Mouse (Mus musculus): ENCODE measurements around the gene Zdhhc12.
"Not testable (repeated sequence)": the region's sequence is repeated elsewhere in the genome, so short reads cannot be mapped to it uniquely, and the experiment has no call there.

Gene Zdhhc12

GRCm38 (mm10) chr2:30093471-30094207, at the start of gene Zdhhc12:
Zdhhc12 (minus strand) TSS chr2:30093648.
- peak; percentile 98 for DNase-seq (ENCODE audit: low spot score)

GRCm38 (mm10) chr2:30140021-30140420, 46.6 kb upstream of the Zdhhc12 start:
- DNase-seq (ENCODE audit: low spot score), result not testable (repeated sequence)

GRCm38 (mm10) chr2:30136458-30136857, 43.0 kb upstream of the Zdhhc12 start:
- DNase-seq (ENCODE audit: low spot score), result no peak

- DNase-seq (ENCODE audit: low spot score), result no peak
Measured at GRCm38 (mm10) chr2:30134928-30135620, 41.6 kb upstream of the Zdhhc12 start.

- DNase-seq (ENCODE audit: low spot score), result no peak
Measured at GRCm38 (mm10) chr2:30134378-30134711, 40.9 kb upstream of the Zdhhc12 start.

GRCm38 (mm10) chr2:30133613-30134377, 40.3 kb upstream of the Zdhhc12 start, which contains the start of gene Tbc1d13:
Tbc1d13 (plus strand) TSS chr2:30133746.
- peak; percentile 98 for DNase-seq (ENCODE audit: low spot score)

- DNase-seq (ENCODE audit: low spot score), result peak; percentile 48
Measured at GRCm38 (mm10) chr2:30132801-30133612, 39.6 kb upstream of the Zdhhc12 start.

- DNase-seq (ENCODE audit: low spot score), result not testable (repeated sequence)
Measured at GRCm38 (mm10) chr2:30131240-30131639, 37.8 kb upstream of the Zdhhc12 start.

GRCm38 (mm10) chr2:30130156-30130555, 36.7 kb upstream of the Zdhhc12 start:
- no peak for DNase-seq (ENCODE audit: low spot score)

GRCm38 (mm10) chr2:30128789-30129188, 35.3 kb upstream of the Zdhhc12 start:
- DNase-seq (ENCODE audit: low spot score), result peak; percentile 57

- DNase-seq (ENCODE audit: low spot score), result peak; percentile 97
Measured at GRCm38 (mm10) chr2:30124472-30125274, 31.2 kb upstream of the Zdhhc12 start, which contains the start of gene Zer1. Zer1 (minus strand) TSS chr2:30124585.

- DNase-seq (ENCODE audit: low spot score), result no peak
Measured at GRCm38 (mm10) chr2:30123729-30124471, 30.5 kb upstream of the Zdhhc12 start.

GRCm38 (mm10) chr2:30122766-30123165, 29.3 kb upstream of the Zdhhc12 start:
- DNase-seq (ENCODE audit: low spot score), result no peak

GRCm38 (mm10) chr2:30120269-30120668, 26.8 kb upstream of the Zdhhc12 start:
- no peak for DNase-seq (ENCODE audit: low spot score)

GRCm38 (mm10) chr2:30119641-30120051, 26.2 kb upstream of the Zdhhc12 start:
- peak; percentile 30 for DNase-seq (ENCODE audit: low spot score)

- DNase-seq (ENCODE audit: low spot score), result no peak
Measured at GRCm38 (mm10) chr2:30112564-30112963, 19.1 kb upstream of the Zdhhc12 start.

- DNase-seq (ENCODE audit: low spot score), result no peak
Measured at GRCm38 (mm10) chr2:30111500-30111899, 18.1 kb upstream of the Zdhhc12 start.

- DNase-seq (ENCODE audit: low spot score), result no peak
Measured at GRCm38 (mm10) chr2:30108260-30108659, 14.8 kb upstream of the Zdhhc12 start.

- no peak for DNase-seq (ENCODE audit: low spot score)
Measured at GRCm38 (mm10) chr2:30107646-30108045, 14.2 kb upstream of the Zdhhc12 start.

GRCm38 (mm10) chr2:30106364-30106763, 12.9 kb upstream of the Zdhhc12 start:
- DNase-seq (ENCODE audit: low spot score), result peak; percentile 43
